Mouse (Mus musculus) right cerebral cortex, adult 2 months (tissue): ENCODE results near the gene Tmed11.
A peak's percentile ranks its signal among the peaks of the same experiment; 100 is the strongest.
"Not testable (repeated sequence)": the region's sequence is repeated elsewhere in the genome, so short reads cannot be mapped to it uniquely, and the experiment has no call there.

Experiments used
- DNase-seq, 2 experiments: peaks; one replicate each; pipeline ENCODE4 v3.0.0; 2021 to 2022; ENCODE audit warnings: low spot score in 2 of 2

Gene Tmed11

DNA sequence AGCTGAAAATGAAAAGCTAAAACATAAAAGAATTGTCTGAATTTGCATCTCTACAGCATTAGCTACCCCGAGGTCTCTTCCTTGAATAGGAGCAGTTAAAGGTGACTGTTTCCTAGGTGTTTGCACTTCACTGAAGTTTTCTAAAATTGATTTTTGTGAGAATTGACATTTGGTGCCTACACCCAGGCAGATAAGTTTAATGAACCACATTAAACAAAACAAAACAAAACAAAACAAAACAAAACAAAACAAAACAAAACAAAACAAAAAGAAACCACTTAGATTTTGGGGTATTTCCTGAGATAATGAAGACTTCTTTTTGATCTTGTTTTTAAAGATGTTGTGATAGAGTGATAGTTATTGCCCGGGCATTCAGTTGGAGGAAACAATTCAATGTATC, at the start of gene Tmed11:
TSS of gene Tmed11 (minus strand) at position 101 of the 400 bp plus-strand sequence.
- not testable (repeated sequence) for DNase-seq

DNA sequence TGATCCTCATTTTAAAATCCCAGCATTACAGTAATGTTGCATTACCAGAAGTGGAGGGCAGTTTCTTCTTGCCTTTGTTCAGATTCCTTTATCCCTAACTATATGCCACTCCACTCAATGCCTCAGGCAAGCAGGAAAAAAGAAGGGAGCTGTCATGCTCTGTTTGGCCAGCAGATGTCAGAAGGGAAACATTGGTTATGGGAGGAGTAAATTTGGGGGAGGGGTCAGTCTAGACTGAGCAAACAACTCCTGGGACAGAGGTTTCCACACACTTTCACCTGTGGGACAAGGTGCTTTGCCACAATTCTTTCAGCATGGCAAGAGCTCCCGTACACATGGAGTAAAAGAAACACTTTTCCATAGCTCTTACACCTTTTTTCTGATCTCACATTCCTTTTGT, 41.0 kb upstream of the Tmed11 start:
- no peak for DNase-seq

GRCm38 (mm10) chr5:108823276-108823675, 28.1 kb upstream of the Tmed11 start:
- no peak for DNase-seq

DNA sequence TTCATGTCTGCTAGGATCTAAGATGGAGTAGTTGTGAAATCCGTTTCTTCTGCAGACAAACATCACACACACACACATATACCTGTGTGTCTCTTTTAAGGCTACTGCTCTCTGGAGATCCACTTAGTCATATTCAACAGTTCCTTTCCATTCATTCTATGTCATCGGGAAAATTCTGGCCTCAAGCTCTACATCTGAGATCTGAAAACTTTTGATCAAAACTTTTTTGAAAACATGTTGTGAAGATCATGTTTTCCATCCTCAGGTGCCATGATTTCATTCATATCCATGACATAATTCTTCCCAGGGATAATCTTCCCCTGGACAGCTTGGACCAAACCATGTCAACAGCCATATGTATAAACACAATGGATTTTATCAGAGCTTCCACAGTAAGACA, 13.6 kb upstream of the Tmed11 start, which contains the start of gene Vmn2r8:
TSS of gene Vmn2r8 (minus strand) at position 101 of the 400 bp plus-strand sequence.
- not testable (repeated sequence) for DNase-seq

- no peak for DNase-seq
Observed at GRCm38 (mm10) chr5:108803646-108804045, 8.5 kb upstream of the Tmed11 start.

- peak in 1 of 2 experiments; percentile 1 for DNase-seq
Observed at GRCm38 (mm10) chr5:108790385-108790784, 4.8 kb downstream of the Tmed11 start.

DNA sequence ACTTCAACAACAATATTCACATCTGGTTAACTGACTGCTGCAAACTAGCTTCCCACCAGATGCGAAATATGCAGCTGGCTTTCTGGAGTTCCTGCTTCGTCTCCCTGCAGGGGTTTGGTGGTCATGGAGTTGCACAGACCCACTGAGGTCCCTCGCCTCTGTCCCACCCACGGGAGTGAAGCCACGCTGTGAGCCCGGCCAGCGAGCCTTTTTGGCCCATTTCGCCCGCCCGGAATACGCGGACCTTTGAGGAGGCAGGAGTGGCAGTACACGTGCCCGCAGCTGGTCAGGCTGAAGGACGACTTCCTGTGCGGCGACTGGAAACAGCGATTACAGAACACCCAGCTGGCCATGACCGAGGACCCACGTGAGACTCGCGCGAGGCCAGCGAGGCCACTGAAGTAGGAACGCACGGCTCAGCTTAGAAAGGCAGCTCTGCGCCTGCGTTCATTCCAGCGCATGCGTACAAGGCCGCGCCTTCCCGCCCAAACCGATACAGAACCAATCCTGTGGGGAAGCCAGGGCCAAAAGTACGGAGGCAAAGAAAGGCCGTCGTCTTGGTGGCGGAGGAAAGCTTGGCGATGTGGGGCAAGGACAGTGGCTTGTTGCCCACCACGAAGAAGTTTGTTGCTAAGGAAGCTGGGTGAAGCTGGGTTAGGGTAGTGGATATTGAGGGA, 20.4 kb downstream of the Tmed11 start, which contains the start of gene Rnf212:
TSS of gene Rnf212 (minus strand) at position 353 of the 677 bp plus-strand sequence.
- no peak for DNase-seq

GRCm38 (mm10) chr5:108760002-108760401, 35.2 kb downstream of the Tmed11 start:
- no peak for DNase-seq

DNA sequence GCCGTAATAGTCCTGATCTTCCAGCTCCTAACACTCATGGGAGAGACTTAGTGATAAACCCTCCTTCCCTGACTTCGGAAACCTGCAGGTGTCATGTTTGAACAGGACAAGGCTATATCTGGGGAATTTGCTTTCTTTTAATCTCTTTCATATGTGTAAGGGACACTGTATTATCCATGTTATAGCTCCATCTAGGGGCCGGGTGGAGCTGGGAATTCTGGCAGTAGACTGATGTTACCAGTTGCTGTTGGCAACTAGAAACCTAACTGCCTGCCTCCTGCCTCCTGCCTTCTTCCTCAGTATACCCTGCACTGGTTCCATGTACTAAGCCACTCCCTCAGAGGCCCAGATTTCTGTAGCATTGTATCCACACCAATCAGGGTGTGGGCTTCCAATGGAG, 36.8 kb downstream of the Tmed11 start:
- peak; percentile 50 to 59 for DNase-seq

DNA sequence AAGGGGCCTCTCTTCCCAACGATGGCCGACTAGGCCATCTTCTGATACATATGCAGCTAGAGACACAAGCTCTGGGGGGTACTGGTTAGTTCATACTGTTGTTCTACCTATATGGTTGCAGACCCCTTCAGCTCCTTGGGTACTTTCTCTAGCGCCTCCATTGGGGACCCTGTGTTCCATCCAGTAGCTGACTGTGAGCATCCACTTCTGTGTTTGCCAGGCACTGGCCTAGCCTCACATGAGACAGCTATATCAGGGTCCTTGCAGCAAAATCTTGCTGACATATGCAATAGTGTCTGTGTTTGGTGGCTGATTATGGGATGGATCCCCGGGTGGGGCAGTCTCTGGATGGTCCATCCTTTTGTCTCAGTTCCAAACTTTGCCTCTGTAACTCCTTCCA, 43.9 kb downstream of the Tmed11 start:
- DNase-seq = not testable (repeated sequence)

DNA sequence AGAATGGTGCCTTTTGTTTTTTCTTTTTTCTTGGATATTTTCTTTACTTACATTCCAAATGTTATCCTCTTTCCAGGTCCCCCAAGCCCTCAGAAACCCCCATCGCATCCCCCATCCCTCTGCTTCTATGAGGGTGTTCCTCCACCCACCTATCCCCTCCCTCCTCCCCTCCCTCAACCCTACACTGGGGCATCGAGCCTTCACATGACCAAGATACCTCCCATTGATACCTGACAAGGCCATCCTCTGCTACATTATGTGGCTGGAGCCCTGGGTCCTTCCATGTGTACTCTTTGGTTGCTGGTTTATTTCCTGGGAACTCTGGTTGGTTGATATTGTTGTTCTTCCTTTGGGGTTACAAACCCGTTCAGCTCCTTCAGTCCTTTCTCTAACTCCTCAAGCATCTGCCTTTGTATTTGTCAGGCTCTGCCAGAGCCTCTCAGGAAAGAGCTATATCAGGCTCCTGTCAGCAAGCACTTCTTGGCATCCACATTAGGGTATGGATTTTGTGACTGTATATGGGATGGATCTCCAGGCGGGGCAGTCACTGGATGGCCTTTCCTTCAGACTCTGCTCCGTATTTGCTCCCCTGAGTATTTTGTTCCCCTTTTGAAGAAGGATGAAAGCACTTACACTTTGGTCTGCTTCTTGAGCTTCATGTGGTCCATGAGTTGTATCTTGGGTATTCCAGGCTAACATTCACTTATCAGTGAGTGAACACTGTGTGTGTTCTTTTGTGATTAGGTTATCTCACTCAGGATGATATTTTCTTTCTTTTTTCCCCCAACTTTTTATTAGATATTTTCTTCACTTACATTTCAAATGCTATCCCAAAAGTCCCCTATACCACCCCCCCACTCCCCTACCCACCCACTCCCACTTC, 44.6 kb downstream of the Tmed11 start:
- DNase-seq = no peak

GRCm38 (mm10) chr5:108744629-108745028, 50.5 kb downstream of the Tmed11 start:
- DNase-seq = no peak

DNA sequence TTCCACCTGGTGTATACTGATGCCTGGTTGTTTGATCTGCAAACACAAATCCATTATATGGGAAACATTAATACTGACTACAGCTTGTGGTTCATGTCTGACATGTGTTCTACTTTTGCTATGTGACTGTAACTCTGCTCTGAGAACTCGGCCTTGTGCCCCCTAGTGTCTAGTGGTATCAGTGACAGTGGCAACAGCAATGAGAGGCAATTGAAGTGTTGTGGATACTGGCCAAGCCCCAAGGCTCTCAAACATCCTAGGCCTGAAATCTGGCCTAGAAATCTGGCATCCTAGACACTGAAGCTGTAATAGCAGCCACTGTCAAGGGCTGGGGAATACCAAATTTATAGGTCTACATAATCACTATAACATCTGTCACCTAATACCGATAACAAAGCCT, 51.3 kb downstream of the Tmed11 start:
- no peak for DNase-seq

DNA sequence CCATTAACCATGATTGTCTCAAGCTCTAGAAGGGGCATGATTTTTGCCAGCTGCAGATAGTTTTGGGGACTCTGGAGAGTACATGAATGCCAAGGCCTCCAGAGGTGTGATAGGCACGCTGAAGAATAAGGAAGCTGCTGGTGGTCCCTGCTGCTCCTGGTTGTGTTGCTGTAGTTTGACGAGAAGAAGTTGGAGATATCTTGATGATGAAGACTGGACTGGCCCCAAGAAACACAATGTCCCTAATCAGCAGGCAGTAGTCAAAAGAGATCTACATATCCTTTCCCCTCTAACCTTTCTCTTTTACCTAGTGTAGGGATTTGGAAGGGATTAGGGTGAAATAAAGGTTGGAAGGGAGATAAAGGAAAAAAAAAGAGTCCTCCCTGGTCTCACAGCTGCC, 52.6 kb downstream of the Tmed11 start:
- DNase-seq = no peak

DNA sequence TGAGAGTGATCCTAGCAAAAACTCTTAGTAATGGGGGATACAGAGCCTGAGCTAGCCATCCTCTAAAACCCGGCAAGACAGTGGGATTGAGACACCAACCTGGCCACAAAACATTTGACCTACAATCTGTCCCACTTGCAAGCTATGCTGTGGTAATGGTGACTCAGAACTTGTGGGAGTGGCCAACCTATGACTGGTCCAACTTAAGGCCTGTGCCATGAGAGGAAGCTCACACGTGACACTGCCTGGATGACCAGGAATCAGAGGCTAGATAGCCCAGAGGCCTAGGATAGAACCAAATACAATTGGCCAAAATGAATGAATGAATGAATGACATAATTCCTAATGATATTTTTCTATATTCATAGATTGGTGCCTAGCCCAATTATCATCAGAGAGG, 53.3 kb downstream of the Tmed11 start:
- DNase-seq = no peak

DNA sequence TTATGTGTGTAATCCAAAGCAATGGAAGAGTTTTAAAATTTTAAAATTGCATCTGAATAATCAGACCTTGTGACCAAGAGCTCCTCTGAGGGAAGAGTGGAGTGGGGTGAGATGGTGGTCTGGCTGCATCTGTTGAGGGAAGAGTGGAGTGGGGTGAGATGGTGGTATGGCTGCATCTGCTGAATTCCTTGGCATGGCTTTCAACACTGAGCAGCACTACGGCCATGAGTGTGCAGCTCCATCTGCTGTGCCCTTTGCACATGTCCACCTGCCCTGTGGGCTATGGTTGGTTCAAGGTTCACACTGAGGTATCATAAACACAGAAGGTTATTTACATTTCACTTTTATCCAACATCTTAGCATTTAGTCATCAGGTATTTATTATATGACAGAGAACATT, 67.7 kb downstream of the Tmed11 start:
- no peak for DNase-seq
